Mouse (Mus musculus): ENCODE measurements around the gene Bak1.

DNA sequence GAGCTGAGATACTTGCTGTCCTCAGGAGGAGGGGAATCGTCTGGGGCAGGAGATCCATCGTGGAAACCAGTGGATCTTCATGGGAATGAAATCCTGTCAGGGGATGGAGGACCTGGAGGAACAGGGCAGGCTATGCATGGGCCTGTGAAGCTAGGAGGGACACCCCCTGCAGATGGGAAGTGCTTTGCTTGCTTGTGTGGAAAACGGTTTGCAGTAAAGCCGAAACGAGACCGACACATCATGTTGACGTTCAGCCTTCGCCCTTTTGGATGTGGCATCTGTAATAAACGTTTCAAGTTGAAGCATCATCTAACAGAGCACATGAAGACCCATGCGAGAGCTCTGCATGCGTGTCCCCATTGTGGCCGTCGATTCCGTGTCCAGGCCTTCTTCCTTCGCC, 54.3 kb downstream of the Bak1 start:
- TF ChIP-seq MYOG (IDR thresholded peaks at IDR 0.05; ENCODE audit: control insufficient read depth in 1 of 3, insufficient read depth in 1 of 3, insufficient read length in 2 of 3, low read depth in 2 of 3) (no peak), POLR2A (IDR thresholded peaks at IDR 0.05; ENCODE audit: insufficient read length, low read depth) (no peak), TCF3 (IDR thresholded peaks at IDR 0.05; ENCODE audit: insufficient read length, low read depth) (no peak), TCF12 (IDR thresholded peaks at IDR 0.05; ENCODE audit: insufficient read depth, poor library complexity, severe bottlenecking) (no peak), POLR2AphosphoS2 (IDR thresholded peaks at IDR 0.05; ENCODE audit: insufficient read length, low read depth) (no peak), CEBPB (IDR thresholded peaks at IDR 0.05; ENCODE audit: insufficient read depth, poor library complexity, severe bottlenecking) (no peak), MAX (IDR thresholded peaks at IDR 0.05; ENCODE audit: low read depth) (no peak), USF1 (IDR thresholded peaks at IDR 0.05; ENCODE audit: low read depth) (no peak)

Measured in myocyte (in vitro differentiated cells).